Mouse (Mus musculus): Measurements from ENCODE around the gene Camkk2.

The Camkk2 gene

GRCm38 (mm10) chr5:122779277-122779834, at the start of gene Camkk2:
Gene Camkk2 (minus strand): TSS chr5:122779409.
- in situ Hi-C loops (cut with MboI; ENCODE audit: low sequenced_read_pairs): no loop called here

GRCm38 (mm10) chr5:122825099-122825498, 45.9 kb upstream of the Camkk2 start:
- in situ Hi-C loops (cut with MboI; ENCODE audit: low sequenced_read_pairs): no loop called here

GRCm38 (mm10) chr5:122824450-122824849, 45.2 kb upstream of the Camkk2 start:
- in situ Hi-C loops (cut with MboI; ENCODE audit: low sequenced_read_pairs): no loop called here

- in situ Hi-C loops (cut with MboI; ENCODE audit: low sequenced_read_pairs): no loop called here
Observed at GRCm38 (mm10) chr5:122823976-122824375, 44.8 kb upstream of the Camkk2 start.

- in situ Hi-C loops (cut with MboI; ENCODE audit: low sequenced_read_pairs): no loop called here
Observed at GRCm38 (mm10) chr5:122822441-122822840, 43.2 kb upstream of the Camkk2 start.

GRCm38 (mm10) chr5:122821524-122821885, 42.3 kb upstream of the Camkk2 start:
- in situ Hi-C loops (cut with MboI; ENCODE audit: low sequenced_read_pairs): no loop called here

- in situ Hi-C loops (cut with MboI; ENCODE audit: low sequenced_read_pairs): no loop called here
Observed at GRCm38 (mm10) chr5:122820777-122821523, 41.7 kb upstream of the Camkk2 start, which contains the start of gene Anapc5. Gene Anapc5 (minus strand): TSS chr5:122821339.

- in situ Hi-C loops (cut with MboI; ENCODE audit: low sequenced_read_pairs): no loop called here
Observed at GRCm38 (mm10) chr5:122812699-122813098, 33.5 kb upstream of the Camkk2 start.

GRCm38 (mm10) chr5:122811364-122812079, 32.3 kb upstream of the Camkk2 start:
- in situ Hi-C loops (cut with MboI; ENCODE audit: low sequenced_read_pairs): no loop called here

- in situ Hi-C loops (cut with MboI; ENCODE audit: low sequenced_read_pairs): no loop called here
Observed at GRCm38 (mm10) chr5:122805503-122805902, 26.3 kb upstream of the Camkk2 start.

GRCm38 (mm10) chr5:122802706-122803105, 23.5 kb upstream of the Camkk2 start:
- in situ Hi-C loops (cut with MboI; ENCODE audit: low sequenced_read_pairs): no loop called here

- in situ Hi-C loops (cut with MboI; ENCODE audit: low sequenced_read_pairs): no loop called here
Observed at GRCm38 (mm10) chr5:122801684-122802083, 22.5 kb upstream of the Camkk2 start.

GRCm38 (mm10) chr5:122800345-122801010, 21.3 kb upstream of the Camkk2 start:
- in situ Hi-C loops (cut with MboI; ENCODE audit: low sequenced_read_pairs): no loop called here

- in situ Hi-C loops (cut with MboI; ENCODE audit: low sequenced_read_pairs): no loop called here
Observed at GRCm38 (mm10) chr5:122799379-122800344, 20.5 kb upstream of the Camkk2 start.

GRCm38 (mm10) chr5:122798557-122799378, 19.6 kb upstream of the Camkk2 start:
- in situ Hi-C loops (cut with MboI; ENCODE audit: low sequenced_read_pairs): no loop called here

- in situ Hi-C loops (cut with MboI; ENCODE audit: low sequenced_read_pairs): no loop called here
Observed at GRCm38 (mm10) chr5:122797866-122798265, 18.7 kb upstream of the Camkk2 start.

GRCm38 (mm10) chr5:122788696-122789095, 9.5 kb upstream of the Camkk2 start:
- in situ Hi-C loops (cut with MboI; ENCODE audit: low sequenced_read_pairs): no loop called here

- in situ Hi-C loops (cut with MboI; ENCODE audit: low sequenced_read_pairs): no loop called here
Observed at GRCm38 (mm10) chr5:122786035-122786819, 7.0 kb upstream of the Camkk2 start.

All from CH12F3 (cell line).